Mouse (Mus musculus) embryo, embryonic 10 days (tissue): ENCODE data around the gene Rftn1.

Experiments used
- DNase-seq: peaks from one replicate; pipeline ENCODE4 v3.0.0-alpha.2; 2015; ENCODE audit warnings: low spot score

The Rftn1 gene

DNA sequence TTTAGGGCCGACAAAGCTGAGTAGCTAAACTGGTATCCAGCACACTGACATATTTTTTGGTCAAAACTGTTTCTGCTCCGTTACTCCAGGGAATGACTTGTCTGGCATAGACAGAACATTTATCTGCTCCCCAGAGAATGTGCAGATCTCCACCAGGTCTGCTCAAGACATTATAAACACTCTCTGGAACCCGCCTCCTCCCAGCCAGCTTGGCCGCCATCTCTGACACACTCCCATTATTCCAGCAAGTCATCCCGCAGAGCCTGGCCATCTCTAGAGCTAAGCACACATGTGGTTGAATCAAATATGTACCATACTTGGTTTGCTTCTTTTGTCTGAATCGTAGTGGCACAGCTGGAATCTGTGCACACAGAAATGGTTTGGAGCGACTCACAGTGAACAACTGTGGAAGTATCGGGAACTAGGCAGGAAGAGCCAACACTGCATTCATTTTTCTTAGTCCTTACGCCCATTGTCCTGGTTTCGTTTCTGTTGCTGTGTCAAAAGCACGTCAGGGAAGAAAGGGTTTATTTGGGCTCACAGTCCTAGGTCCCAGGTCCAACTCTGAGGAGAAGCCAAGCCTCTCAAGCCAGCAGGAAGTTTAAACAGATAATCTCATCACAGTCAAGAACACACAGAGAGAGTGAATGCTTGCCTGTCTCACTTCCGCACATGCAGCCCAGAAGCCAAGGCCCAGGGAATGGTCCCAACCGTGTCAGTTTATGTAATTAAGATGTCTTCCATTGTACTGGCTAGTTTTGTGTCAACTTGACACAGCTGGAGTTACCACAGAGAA is 126.4 kb downstream of the Rftn1 start:
- DNase-seq, result no peak

DNA sequence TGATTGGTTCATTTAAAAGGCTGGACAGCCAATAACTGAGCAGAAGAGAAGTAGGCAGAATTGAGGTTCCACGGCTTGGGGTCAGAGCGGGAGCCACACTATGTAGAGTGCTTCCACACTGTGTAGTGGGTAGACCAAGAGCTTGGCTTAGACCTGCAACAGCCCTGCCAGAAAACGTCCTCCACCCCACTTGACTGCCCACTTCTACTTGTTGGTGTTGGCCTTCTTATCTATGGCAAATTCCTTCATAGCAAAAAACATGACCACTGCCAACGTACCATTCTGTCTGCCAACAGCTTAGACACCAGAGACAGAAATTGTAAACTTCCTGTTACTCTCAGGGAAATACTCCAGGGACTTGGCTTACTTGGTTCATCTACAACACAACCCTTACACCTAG is 127.8 kb downstream of the Rftn1 start:
- DNase-seq, result no peak

- no peak for DNase-seq
Measured at GRCm38 (mm10) chr17:50061446-50061845, 129.0 kb downstream of the Rftn1 start.

GRCm38 (mm10) chr17:50060220-50060619 is 130.3 kb downstream of the Rftn1 start:
- no peak for DNase-seq

DNA sequence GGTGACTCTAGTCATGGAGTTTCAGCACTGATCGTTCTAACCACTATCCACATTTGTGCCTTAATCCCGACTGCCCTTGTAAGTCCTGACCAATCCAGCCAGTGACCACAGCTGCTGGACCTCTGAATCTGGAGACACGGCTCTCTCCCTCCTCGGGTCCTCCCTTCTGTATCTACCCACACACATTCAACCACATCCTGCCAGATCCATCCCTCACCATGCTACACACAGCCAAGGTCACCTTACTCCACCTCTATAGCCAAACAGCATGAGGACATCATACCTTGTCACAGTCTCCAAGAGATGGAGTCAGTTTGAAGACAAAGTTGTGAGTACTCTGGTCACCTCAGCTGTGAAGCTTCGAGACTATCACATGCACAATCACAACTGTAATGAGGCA is 131.1 kb downstream of the Rftn1 start:
- DNase-seq, result no peak

DNA sequence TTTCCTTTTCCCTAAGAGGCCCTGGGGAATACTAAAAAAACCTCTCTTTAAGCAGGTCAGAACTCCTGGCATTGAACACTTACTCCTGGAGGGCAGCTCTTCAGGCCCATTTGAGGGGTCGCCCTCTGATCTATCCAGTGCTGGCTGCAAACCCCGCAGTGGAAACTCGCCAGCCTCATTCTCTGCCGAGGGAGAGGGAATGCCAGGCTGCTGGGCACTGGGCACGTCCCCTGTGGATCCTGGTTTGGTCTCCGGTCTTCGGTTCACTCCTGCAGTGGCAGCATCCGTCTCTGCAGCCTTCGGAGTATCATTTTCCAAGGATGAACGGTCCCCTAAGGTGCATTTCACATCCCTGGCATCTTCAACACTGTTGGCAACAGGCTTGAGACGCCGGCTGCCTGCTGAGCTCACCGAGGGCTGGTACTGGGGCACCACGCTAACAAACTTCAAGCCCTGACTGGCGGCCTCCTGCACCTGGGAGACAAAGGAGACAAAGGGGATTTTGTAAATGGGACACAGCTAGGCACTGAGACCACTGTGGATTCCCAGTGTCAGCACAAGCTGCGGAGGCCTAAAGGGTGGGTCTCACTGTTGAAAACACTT is 135.2 kb downstream of the Rftn1 start:
- no peak for DNase-seq

GRCm38 (mm10) chr17:50054586-50054985 is 135.9 kb downstream of the Rftn1 start:
- no peak for DNase-seq

DNA sequence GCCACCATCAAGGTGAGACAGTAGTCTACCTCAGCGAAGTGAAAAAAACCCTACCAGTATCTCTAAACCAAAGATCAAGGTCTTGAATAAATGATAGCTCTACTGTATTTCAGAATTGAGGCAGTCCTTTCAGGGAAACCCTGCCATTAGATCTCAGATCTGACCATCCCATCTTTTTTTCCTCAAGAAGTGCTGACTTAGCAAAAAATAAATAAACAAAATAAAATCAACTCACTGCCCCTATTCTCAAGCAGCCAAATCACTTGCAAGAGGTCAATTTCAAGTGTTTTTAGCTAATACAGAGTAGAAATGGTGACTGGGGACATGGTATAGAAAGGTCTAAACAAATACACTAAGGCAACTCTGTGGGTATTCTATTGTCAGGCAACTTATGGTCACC is 136.5 kb downstream of the Rftn1 start:
- no peak for DNase-seq

- DNase-seq, result no peak
Measured at GRCm38 (mm10) chr17:50052741-50053468, 137.6 kb downstream of the Rftn1 start.

GRCm38 (mm10) chr17:50050456-50050855 is 140.0 kb downstream of the Rftn1 start:
- no peak for DNase-seq

GRCm38 (mm10) chr17:50048209-50048608 is 142.3 kb downstream of the Rftn1 start:
- DNase-seq, result no peak

DNA sequence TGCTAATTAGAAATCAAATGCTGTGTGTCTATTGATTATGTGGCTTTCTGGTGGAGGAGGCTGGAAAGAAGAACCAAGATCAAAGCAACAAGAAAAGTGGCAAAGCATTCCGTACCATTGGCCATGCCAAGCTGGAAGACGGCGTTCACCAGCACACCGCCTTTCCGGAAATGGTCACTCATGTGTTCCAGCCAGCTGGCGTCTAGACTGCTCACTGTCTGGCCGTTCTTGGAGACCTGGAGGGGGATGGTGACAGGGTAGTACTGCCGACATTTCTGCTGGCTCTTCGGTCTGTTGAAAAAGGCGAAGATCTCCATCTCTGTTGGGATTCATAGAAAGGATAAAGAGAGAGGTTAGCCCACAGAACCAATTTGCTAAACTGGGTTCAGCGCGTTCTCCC is 143.3 kb downstream of the Rftn1 start:
- DNase-seq, result no peak

DNA sequence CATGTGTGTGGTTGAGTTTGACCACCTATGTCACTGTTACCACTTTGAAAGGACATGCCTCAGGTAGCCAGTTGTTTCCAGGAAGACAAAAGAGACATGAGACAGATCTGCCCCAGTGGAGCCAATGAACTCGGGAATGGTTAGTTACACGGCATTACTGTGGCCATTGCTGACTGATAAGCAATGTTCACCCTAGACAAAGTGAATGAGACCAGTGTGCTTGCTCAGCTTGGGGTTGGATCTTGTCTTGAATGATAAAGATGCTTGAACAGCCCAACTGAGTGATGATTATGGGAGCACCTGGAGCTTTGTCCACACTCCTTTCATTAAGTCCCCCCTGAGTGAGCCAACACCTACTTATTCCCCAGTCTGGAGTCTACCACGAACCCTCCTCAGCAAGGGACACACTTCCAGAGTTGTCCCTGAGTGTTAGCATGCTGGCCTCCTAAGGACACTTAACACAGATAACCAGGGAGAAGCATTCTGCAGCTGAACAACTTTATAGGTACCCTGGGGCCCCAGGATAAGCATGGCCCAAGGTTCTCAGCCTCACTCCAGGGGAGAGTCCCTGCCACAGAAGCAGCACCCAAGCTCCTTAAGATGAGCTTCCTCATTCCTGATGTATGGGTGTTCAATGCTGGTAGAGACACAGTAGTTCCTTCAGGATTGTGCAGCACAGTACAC is 149.6 kb downstream of the Rftn1 start:
- no peak for DNase-seq

DNA sequence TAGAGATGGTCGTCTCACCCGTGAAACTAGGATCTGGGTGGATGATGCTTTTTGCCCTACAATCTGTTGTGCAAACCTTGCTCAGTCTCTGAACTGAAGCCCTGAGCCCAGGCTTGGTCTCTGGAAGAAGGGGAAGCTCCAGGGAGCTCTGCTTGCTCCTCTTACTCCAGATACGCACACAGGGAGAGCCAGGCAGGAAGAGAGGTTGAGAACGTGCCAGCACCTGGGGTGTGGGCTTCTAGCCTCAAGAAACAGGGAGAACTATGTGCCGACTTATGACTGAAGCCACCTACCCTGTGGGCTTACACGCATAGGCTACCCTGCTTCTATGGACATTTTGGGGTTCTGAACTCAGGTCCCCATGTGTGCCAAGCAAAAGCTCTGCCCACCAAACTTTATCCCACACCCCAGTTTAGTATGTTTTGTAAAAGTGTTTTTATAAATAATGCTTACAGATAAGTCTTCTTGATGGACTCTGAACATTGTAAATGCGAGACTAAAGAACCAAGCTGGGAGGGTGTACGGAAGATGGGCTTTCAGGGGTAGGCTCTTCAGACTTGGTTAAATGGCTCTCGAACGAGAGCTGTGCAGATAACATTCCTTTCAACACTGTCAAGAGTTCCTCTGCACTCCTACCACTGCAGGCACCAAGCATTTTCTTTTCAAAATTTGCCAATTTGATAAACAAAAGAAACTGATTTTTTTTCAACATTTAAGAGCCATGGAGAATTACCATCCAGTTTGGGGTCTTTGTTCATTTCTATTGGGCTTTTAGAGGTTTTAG is 152.4 kb downstream of the Rftn1 start:
- no peak for DNase-seq

DNA sequence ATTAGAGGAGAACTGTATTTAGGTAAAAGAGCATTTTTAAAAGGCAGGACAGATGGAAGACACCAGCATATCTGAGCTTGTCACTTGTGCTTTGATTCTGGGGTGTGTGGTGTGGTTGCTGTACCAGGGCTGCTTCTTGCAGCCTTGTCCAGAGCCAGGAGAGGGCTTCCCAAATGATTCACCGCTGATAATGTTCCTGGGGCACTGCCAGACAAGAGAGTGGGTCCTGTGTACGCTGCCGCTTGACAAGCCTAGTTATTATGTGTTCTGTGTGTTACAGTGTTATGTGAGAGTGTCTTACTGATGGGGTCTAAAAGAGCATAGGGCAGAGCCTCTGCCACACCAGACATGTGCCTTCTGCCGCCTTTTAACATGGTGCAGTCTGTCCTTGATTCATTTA is 153.1 kb downstream of the Rftn1 start:
- DNase-seq, result no peak

DNA sequence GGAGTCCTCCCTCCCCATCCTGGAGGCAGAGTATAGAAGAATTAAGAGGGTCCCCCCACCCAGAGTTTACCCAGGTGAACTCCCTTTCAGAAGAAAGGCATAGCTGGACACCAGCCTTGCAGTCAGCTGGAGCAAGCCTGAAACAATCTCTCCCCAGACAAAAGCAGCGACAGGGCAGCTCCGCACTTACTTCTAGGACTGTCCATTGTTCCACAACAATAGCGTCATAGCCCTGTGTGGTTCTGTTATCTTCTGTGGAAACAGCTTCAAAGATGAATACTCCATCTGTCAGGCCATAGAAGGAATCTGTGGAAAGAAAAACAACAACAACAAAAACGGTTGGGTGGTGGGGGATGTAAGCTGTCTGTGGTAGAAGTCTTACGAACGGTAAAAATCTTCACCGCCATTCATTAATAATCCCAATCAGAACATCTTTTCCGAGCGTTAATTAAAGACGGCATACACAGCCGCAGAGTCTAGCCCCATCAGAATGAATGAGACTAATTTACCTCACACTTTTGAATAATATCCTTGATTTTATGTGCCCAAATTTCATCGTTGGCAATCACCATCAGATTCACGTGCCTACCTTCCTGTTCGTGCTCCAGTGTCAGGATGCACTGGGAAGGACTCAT is 153.6 kb downstream of the Rftn1 start:
- DNase-seq, result no peak

- DNase-seq, result no peak
Measured at GRCm38 (mm10) chr17:50033698-50034097, 156.8 kb downstream of the Rftn1 start.

- no peak for DNase-seq
Measured at GRCm38 (mm10) chr17:50031548-50032491, 158.7 kb downstream of the Rftn1 start.

- DNase-seq, result no peak
Measured at GRCm38 (mm10) chr17:50025651-50026050, 164.8 kb downstream of the Rftn1 start.

DNA sequence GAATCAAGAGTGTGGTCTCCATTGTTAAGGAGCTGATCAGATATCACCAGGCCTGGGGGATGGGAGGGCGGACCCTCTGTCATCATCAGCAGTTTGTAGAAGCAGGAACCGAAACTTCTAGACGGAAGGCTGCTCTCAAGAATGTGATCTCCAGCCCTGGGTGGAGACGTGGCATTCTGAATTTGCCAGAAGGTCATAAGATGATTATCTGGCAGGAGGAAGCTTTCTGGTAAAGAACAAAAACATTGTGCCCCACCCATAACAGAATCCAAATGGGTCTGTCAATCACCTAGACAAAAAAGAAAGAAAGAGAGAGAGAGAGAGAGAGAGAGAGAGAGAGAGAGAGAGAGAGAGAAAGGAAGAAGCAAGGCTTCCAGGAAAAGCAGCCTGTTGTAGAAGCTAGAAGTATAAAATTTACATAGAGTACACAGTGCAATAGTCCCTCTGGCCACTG is 165.3 kb downstream of the Rftn1 start:
- DNase-seq, result no peak
